Mouse (Mus musculus): Measurements from ENCODE around the gene Shmt2. TPM values are rescaled to one million over a fixed set of nuclear protein-coding genes. Genes with fewer than 3 reads are reported as not detected.

Gene Shmt2
- total and polyA plus RNA-seq, 2 experiments from 2014 or later, result 32.8 to 39.8 TPM

GRCm38 (mm10) chr10:127548236-127548635 is 26.0 kb upstream of the Shmt2 start:
- Histone ChIP-seq H3K9me3 (ENCODE audit: low read length) (no peaks in the 10 kb centered on the region), H3K27me3 (ENCODE audit: insufficient read depth, low read length) (no peaks in the 10 kb centered on the region), H3K36me3 (ENCODE audit: insufficient read depth, low read length) (peaks cover 96% of the 10 kb centered on the region), H3K4me1 (ENCODE audit: insufficient read depth, low read length) (no peaks in the 10 kb centered on the region), H3K27ac (ENCODE audit: low read depth, low read length) (no peak overlapping the region), H3K9ac (replicated peaks; ENCODE audit: low read length, poor library complexity, severe bottlenecking) (no peak overlapping the region), H3K4me3 (ENCODE audit: low read depth, low read length) (no peak overlapping the region), H3K4me2 (ENCODE audit: low read depth, low read length, poor library complexity, severe bottlenecking) (no peak overlapping the region)
- 94% methylated on average over 15 of the region's 15 CpGs for WGBS
- DNase-seq (ENCODE audit: low spot score) (no peak), ATAC-seq (ENCODE audit: low FRiP score) (no peak)
- TF ChIP-seq CTCF (IDR thresholded peaks at IDR 0.05), result no peak

GRCm38 (mm10) chr10:127546505-127546904 is 24.3 kb upstream of the Shmt2 start:
- H3K27ac ChIP-seq (ENCODE audit: low read depth, low read length), result no peak overlapping the region
- H3K9ac ChIP-seq (replicated peaks; ENCODE audit: low read length, poor library complexity, severe bottlenecking), result no peak overlapping the region
- 93% methylated on average over 7 of the region's 7 CpGs for WGBS

DNA sequence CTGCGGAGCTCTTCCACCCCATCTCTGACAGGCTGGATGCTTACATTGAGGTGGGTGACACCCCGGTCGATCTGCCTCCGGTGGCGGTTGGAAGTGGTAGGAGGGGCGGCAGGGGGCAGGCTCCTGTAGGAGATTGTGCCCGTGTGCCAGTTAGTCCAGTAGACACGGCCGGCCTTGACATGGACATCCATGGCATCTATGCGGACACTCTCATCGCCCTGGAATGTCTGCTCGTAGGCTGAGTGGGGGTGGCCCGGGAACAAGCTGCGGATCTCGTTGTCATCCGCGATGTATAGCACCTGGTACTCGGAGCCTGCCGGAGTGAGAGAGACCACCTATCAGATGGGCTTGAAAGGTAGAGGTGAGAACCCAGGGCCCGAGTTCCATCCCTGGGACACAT is 22.1 kb upstream of the Shmt2 start:
- no peak overlapping the region for H3K4me2 ChIP-seq (ENCODE audit: low read depth, low read length, poor library complexity, severe bottlenecking)

More at GRCm38 (mm10) chr10:127546505-127546904, 24.3 kb upstream of the Shmt2 start:
- no peaks in the 10 kb centered on the region for H3K4me1 ChIP-seq (ENCODE audit: insufficient read depth, low read length)
- no peaks in the 10 kb centered on the region for H3K27me3 ChIP-seq (ENCODE audit: insufficient read depth, low read length)
- H3K4me3 ChIP-seq (ENCODE audit: low read depth, low read length), result no peak overlapping the region
- H3K9me3 ChIP-seq (ENCODE audit: low read length), result no peaks in the 10 kb centered on the region
- H3K36me3 ChIP-seq (ENCODE audit: insufficient read depth, low read length), result peaks cover 95% of the 10 kb centered on the region
- peak; percentile 65 for TF ChIP-seq CTCF (IDR thresholded peaks at IDR 0.05)
- no peak for ATAC-seq (ENCODE audit: low FRiP score)
- H3K4me2 ChIP-seq (ENCODE audit: low read depth, low read length, poor library complexity, severe bottlenecking), result no peak overlapping the region
- DNase-seq (ENCODE audit: low spot score), result no peak

DNA sequence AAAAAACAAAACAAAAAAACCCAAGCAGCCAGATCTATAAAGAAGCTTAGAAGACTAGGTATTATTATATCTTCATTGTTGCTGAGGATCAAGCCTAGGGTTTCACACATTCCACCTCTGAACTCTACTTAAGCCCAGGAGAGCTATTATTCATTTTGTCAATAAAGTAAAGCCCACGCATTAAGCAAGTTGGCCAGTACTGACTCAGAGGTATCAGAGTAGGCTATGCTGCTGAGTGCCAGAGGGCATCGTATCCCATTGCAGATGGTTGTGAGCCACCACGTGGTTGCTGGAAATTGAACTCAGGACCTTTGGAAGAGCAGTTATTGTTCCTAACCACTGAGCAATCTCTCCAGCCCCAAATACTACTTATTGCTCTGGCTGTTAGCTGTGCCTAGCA is 21.7 kb upstream of the Shmt2 start:
- Histone ChIP-seq H3K4me3 (ENCODE audit: low read depth, low read length) (no peak overlapping the region), H3K4me1 (ENCODE audit: insufficient read depth, low read length) (no peaks in the 10 kb centered on the region), H3K27ac (ENCODE audit: low read depth, low read length) (no peak overlapping the region), H3K27me3 (ENCODE audit: insufficient read depth, low read length) (no peaks in the 10 kb centered on the region), H3K36me3 (ENCODE audit: insufficient read depth, low read length) (peaks cover 94% of the 10 kb centered on the region), H3K4me2 (ENCODE audit: low read depth, low read length, poor library complexity, severe bottlenecking) (no peak overlapping the region), H3K9me3 (ENCODE audit: low read length) (no peaks in the 10 kb centered on the region), H3K9ac (replicated peaks; ENCODE audit: low read length, poor library complexity, severe bottlenecking) (no peak overlapping the region)
- ATAC-seq (ENCODE audit: low FRiP score), result no peak
- TF ChIP-seq CTCF (IDR thresholded peaks at IDR 0.05), result no peak
- WGBS, result 79% methylated on average over 3 of the region's 3 CpGs
- no peak for DNase-seq (ENCODE audit: low spot score)

More for the DNA sequence above, 22.1 kb upstream of the Shmt2 start:
- Histone ChIP-seq H3K36me3 (ENCODE audit: insufficient read depth, low read length) (peaks cover 94% of the 10 kb centered on the region), H3K4me3 (ENCODE audit: low read depth, low read length) (no peak overlapping the region), H3K9me3 (ENCODE audit: low read length) (no peaks in the 10 kb centered on the region), H3K27me3 (ENCODE audit: insufficient read depth, low read length) (no peaks in the 10 kb centered on the region), H3K4me1 (ENCODE audit: insufficient read depth, low read length) (no peaks in the 10 kb centered on the region), H3K27ac (ENCODE audit: low read depth, low read length) (no peak overlapping the region), H3K9ac (replicated peaks; ENCODE audit: low read length, poor library complexity, severe bottlenecking) (no peak overlapping the region)
- TF ChIP-seq CTCF (IDR thresholded peaks at IDR 0.05), result no peak
- DNase-seq (ENCODE audit: low spot score) (no peak), ATAC-seq (ENCODE audit: low FRiP score) (no peak)
- WGBS, result 93% methylated on average over 20 of the region's 20 CpGs

DNA sequence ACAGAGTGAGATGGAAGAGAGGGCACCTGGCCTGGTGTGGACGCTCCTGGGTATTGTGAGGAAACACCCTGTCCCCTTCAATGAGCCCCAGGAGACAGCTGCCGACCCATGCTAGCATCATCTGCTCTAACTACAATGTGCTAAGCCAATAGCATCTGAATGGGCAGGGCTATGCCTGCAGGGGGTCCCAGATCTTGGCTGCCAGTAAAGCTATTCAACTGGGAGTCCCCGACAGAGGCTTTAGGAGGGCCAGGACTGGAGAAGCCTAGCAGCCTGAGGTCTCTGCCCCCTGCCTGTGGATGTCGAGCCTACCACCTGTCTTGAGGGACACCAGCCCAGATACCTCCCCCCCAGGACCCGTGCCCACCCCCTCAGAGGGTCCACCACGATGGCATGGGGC is 20.5 kb upstream of the Shmt2 start:
- no peak for ATAC-seq (ENCODE audit: low FRiP score)
- Histone ChIP-seq H3K4me1 (ENCODE audit: insufficient read depth, low read length) (no peaks in the 10 kb centered on the region), H3K9me3 (ENCODE audit: low read length) (no peaks in the 10 kb centered on the region), H3K4me2 (ENCODE audit: low read depth, low read length, poor library complexity, severe bottlenecking) (no peak overlapping the region), H3K27ac (ENCODE audit: low read depth, low read length) (no peak overlapping the region), H3K4me3 (ENCODE audit: low read depth, low read length) (no peak overlapping the region), H3K36me3 (ENCODE audit: insufficient read depth, low read length) (peaks cover 89% of the 10 kb centered on the region), H3K9ac (replicated peaks; ENCODE audit: low read length, poor library complexity, severe bottlenecking) (no peak overlapping the region), H3K27me3 (ENCODE audit: insufficient read depth, low read length) (no peaks in the 10 kb centered on the region)
- 26% methylated on average over 6 of the region's 6 CpGs for WGBS
- peak; percentile 60 for DNase-seq (ENCODE audit: low spot score)
- no peak for TF ChIP-seq CTCF (IDR thresholded peaks at IDR 0.05)

DNA sequence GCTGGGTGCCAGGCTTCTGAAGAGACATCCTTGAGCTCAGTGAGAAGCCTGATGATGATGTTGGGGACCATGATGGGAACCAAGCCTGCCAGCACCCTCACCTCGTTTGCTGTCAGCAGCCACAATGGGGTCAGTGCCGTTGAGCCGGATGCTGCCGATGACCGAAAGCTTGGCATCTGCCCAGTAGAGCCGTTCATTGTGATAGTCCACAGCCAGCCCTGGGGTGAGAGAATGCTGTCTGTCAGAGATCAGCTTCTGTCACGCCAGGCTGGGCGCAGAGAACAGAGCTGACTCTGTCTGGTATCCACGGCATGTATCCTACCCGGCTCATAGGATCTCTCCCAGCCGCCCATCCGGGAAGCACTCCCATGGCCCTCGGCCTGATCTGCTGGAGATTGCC is 19.8 kb upstream of the Shmt2 start:
- H3K36me3 ChIP-seq (ENCODE audit: insufficient read depth, low read length), result peaks cover 83% of the 10 kb centered on the region
- no peak overlapping the region for H3K4me3 ChIP-seq (ENCODE audit: low read depth, low read length)
- H3K9ac ChIP-seq (replicated peaks; ENCODE audit: low read length, poor library complexity, severe bottlenecking), result no peak overlapping the region
- WGBS, result 41% methylated on average over 13 of the region's 13 CpGs
- TF ChIP-seq CTCF (IDR thresholded peaks at IDR 0.05), result no peak
- H3K4me2 ChIP-seq (ENCODE audit: low read depth, low read length, poor library complexity, severe bottlenecking), result no peak overlapping the region
- no peaks in the 10 kb centered on the region for H3K27me3 ChIP-seq (ENCODE audit: insufficient read depth, low read length)
- H3K4me1 ChIP-seq (ENCODE audit: insufficient read depth, low read length), result no peaks in the 10 kb centered on the region
- ATAC-seq (ENCODE audit: low FRiP score) (0 out of 2 replicates have a peak, but pooled peaks have one; percentile 7), DNase-seq (ENCODE audit: low spot score) (no peak)
- H3K27ac ChIP-seq (ENCODE audit: low read depth, low read length), result no peak overlapping the region
- no peaks in the 10 kb centered on the region for H3K9me3 ChIP-seq (ENCODE audit: low read length)

Data from midbrain, postnatal 0 days (tissue).